Mouse (Mus musculus): ENCODE measurements at regions not wholly inside any gene's neighbourhood (a gene's known extent, or its start where the extent isn't known, plus 50 kb on each side); places are given as distances from the start of the nearest gene placed in this dataset.
A peak's percentile ranks its signal among the peaks of the same experiment; 100 is the strongest.

- no peak for ATAC-seq
Measured at GRCm38 (mm10) chr12:73842000-73842675, 59.0 kb upstream of the Hif1a start.

GRCm38 (mm10) chr12:73844782-73845181, 56.4 kb upstream of the Hif1a start:
- 84% methylated on average over 3 of the region's 3 CpGs for WGBS
- Histone ChIP-seq H3K4me1 (ENCODE audit: control insufficient read depth, insufficient read depth, low read length) (0 out of 2 replicates have a peak, but pooled peaks cover 5% of the 10 kb centered on the region), H3K27ac (ENCODE audit: low read length) (no peak overlapping the region), H3K27me3 (ENCODE audit: control insufficient read depth, insufficient read depth, low read depth, low read length) (no peaks in the 10 kb centered on the region), H3K4me3 (ENCODE audit: low read depth, low read length) (no peak overlapping the region), H3K9ac (ENCODE audit: low read depth, low read length) (no peak overlapping the region), H3K9me3 (replicated peaks; ENCODE audit: control insufficient read depth, low read length, poor library complexity, severe bottlenecking) (no peaks in the 10 kb centered on the region), H3K4me2 (ENCODE audit: low read length) (no peak overlapping the region), H3K36me3 (ENCODE audit: control insufficient read depth, insufficient read depth, low read length) (no peaks in the 10 kb centered on the region)
- ATAC-seq = no peak

More at GRCm38 (mm10) chr12:73842000-73842675, 59.0 kb upstream of the Hif1a start:
- no peak overlapping the region for H3K4me3 ChIP-seq (ENCODE audit: low read depth, low read length)
- no peak overlapping the region for H3K9ac ChIP-seq (ENCODE audit: low read depth, low read length)
- no peaks in the 10 kb centered on the region for H3K4me1 ChIP-seq (ENCODE audit: control insufficient read depth, insufficient read depth, low read length)
- no peak overlapping the region for H3K4me2 ChIP-seq (ENCODE audit: low read length)
- no peaks in the 10 kb centered on the region for H3K9me3 ChIP-seq (replicated peaks; ENCODE audit: control insufficient read depth, low read length, poor library complexity, severe bottlenecking)
- no peaks in the 10 kb centered on the region for H3K27me3 ChIP-seq (ENCODE audit: control insufficient read depth, insufficient read depth, low read depth, low read length)
- WGBS = 79% methylated on average over 9 of the region's 9 CpGs
- H3K36me3 ChIP-seq (ENCODE audit: control insufficient read depth, insufficient read depth, low read length) = no peaks in the 10 kb centered on the region
- H3K27ac ChIP-seq (ENCODE audit: low read length) = no peak overlapping the region

GRCm38 (mm10) chr12:73846672-73847071, 54.5 kb upstream of the Hif1a start:
- peak overlapping the region; percentile 7; the same call in 1 of the 2 replicates for H3K4me2 ChIP-seq (ENCODE audit: low read length)
- H3K4me3 ChIP-seq (ENCODE audit: low read depth, low read length) = no peak overlapping the region
- 0 out of 2 replicates have a peak, but pooled peaks cover 5% of the 10 kb centered on the region for H3K4me1 ChIP-seq (ENCODE audit: control insufficient read depth, insufficient read depth, low read length)
- H3K9ac ChIP-seq (ENCODE audit: low read depth, low read length) = no peak overlapping the region
- H3K36me3 ChIP-seq (ENCODE audit: control insufficient read depth, insufficient read depth, low read length) = no peaks in the 10 kb centered on the region
- WGBS = 77% methylated on average over 10 of the region's 10 CpGs
- H3K9me3 ChIP-seq (replicated peaks; ENCODE audit: control insufficient read depth, low read length, poor library complexity, severe bottlenecking) = no peaks in the 10 kb centered on the region
- no peak overlapping the region for H3K27ac ChIP-seq (ENCODE audit: low read length)
- ATAC-seq = no peak
- H3K27me3 ChIP-seq (ENCODE audit: control insufficient read depth, insufficient read depth, low read depth, low read length) = no peaks in the 10 kb centered on the region

- Histone ChIP-seq H3K9ac (ENCODE audit: low read depth, low read length) (no peak overlapping the region), H3K36me3 (ENCODE audit: control insufficient read depth, insufficient read depth, low read length) (no peaks in the 10 kb centered on the region), H3K27me3 (ENCODE audit: control insufficient read depth, insufficient read depth, low read depth, low read length) (no peaks in the 10 kb centered on the region), H3K4me1 (ENCODE audit: control insufficient read depth, insufficient read depth, low read length) (0 out of 2 replicates have a peak, but pooled peaks cover 5% of the 10 kb centered on the region), H3K4me2 (ENCODE audit: low read length) (peak overlapping the region; percentile 7; the same call in 1 of the 2 replicates), H3K9me3 (replicated peaks; ENCODE audit: control insufficient read depth, low read length, poor library complexity, severe bottlenecking) (no peaks in the 10 kb centered on the region), H3K4me3 (ENCODE audit: low read depth, low read length) (no peak overlapping the region), H3K27ac (ENCODE audit: low read length) (no peak overlapping the region)
- WGBS = 83% methylated on average over 10 of the region's 10 CpGs
- ATAC-seq = no peak
Measured at GRCm38 (mm10) chr12:73847336-73847735, 53.8 kb upstream of the Hif1a start.

- 95% methylated on average over 2 of the region's 2 CpGs for WGBS
- ATAC-seq = no peak
Measured at GRCm38 (mm10) chr12:73850831-73851230, 50.3 kb upstream of the Hif1a start.

More at GRCm38 (mm10) chr12:73850831-73851230, 50.3 kb upstream of the Hif1a start:
- Histone ChIP-seq H3K27me3 (ENCODE audit: control insufficient read depth, insufficient read depth, low read depth, low read length) (no peaks in the 10 kb centered on the region), H3K36me3 (ENCODE audit: control insufficient read depth, insufficient read depth, low read length) (no peaks in the 10 kb centered on the region), H3K27ac (ENCODE audit: low read length) (no peak overlapping the region), H3K4me3 (ENCODE audit: low read depth, low read length) (no peak overlapping the region), H3K4me2 (ENCODE audit: low read length) (no peak overlapping the region), H3K4me1 (ENCODE audit: control insufficient read depth, insufficient read depth, low read length) (0 out of 2 replicates have a peak, but pooled peaks cover 5% of the 10 kb centered on the region), H3K9ac (ENCODE audit: low read depth, low read length) (no peak overlapping the region), H3K9me3 (replicated peaks; ENCODE audit: control insufficient read depth, low read length, poor library complexity, severe bottlenecking) (no peaks in the 10 kb centered on the region)
